Mouse (Mus musculus) MEL (cell line): ENCODE results near the gene Tprg. TPM values are rescaled to one million over a fixed set of nuclear protein-coding genes. Genes with fewer than 3 reads are reported as not detected.

Experiments
- DNase-seq: peaks from one replicate; pipeline ENCODE4 v3.0.0; 2011; ENCODE audit warnings: low read depth, low spot score
- H3K27ac ChIP-seq: 2 replicates; pipeline ENCODE4 v1.5.1; 2012; ENCODE audit warnings: low read depth, mild to moderate bottlenecking, control low read depth, low read length, moderate library complexity; ENCODE audit not compliant: control insufficient read depth
- H3K27me3 ChIP-seq, 2 experiments: fragments of 150-350 bp in 1 of 2; sonication (generic) in 1 of 2; 2 replicates each; pipeline ENCODE4 v1.6.1; 2012; ENCODE audit warnings: low read length in 2 of 2, mild to moderate bottlenecking in 2 of 2, improper control_type of control experiment in 1 of 2, moderate library complexity in 1 of 2; ENCODE audit not compliant: insufficient read depth in 2 of 2, control insufficient read depth in 1 of 2
- H3K36me3 ChIP-seq, 2 experiments: 2 replicates each; pipeline ENCODE4 v1.6.1; 2012 to 2014; ENCODE audit warnings: low read length in 2 of 2, improper control_type of control experiment in 1 of 2, inconsistent platforms in 1 of 2, mild to moderate bottlenecking in 1 of 2; ENCODE audit not compliant: insufficient read depth in 2 of 2, control insufficient read depth in 1 of 2
- H3K4me1 ChIP-seq, 2 experiments: fragments of 150-350 bp in 1 of 2; sonication (generic) in 1 of 2; 2 replicates each; pipeline ENCODE4 v1.6.1; 2012; ENCODE audit warnings: low read length in 2 of 2, improper control_type of control experiment in 1 of 2, mild to moderate bottlenecking in 1 of 2; ENCODE audit not compliant: insufficient read depth in 2 of 2, control insufficient read depth in 1 of 2
- H3K4me3 ChIP-seq, 2 experiments: fragments of 150-350 bp in 1 of 2; sonication (generic) in 1 of 2; 2 replicates each; pipeline ENCODE4 v1.5.1; 2012; ENCODE audit warnings: low read depth in 2 of 2, low read length in 2 of 2, mild to moderate bottlenecking in 2 of 2, moderate library complexity in 2 of 2, control low read depth in 1 of 2, improper control_type of control experiment in 1 of 2; ENCODE audit not compliant: control insufficient read depth in 1 of 2, insufficient read depth in 1 of 2
- H3K79me2 ChIP-seq: 2 replicates; pipeline ENCODE4 v1.6.1; 2012; ENCODE audit warnings: mild to moderate bottlenecking, low read length, moderate library complexity; ENCODE audit not compliant: control insufficient read depth, poor library complexity, insufficient read depth
- H3K9ac ChIP-seq: 2 replicates; pipeline ENCODE4 v1.6.1; 2012; ENCODE audit warnings: low read depth, mild to moderate bottlenecking, control low read depth, low read length, moderate library complexity; ENCODE audit not compliant: control insufficient read depth, poor library complexity, severe bottlenecking
- H3K9me3 ChIP-seq: fragments of 150-350 bp; sonication (generic); replicated peaks from 2 replicates; pipeline ENCODE4 v1.6.1; 2012; ENCODE audit warnings: mild to moderate bottlenecking, low read length, improper control_type of control experiment, moderate library complexity; ENCODE audit not compliant: insufficient read depth
- CHD1 ChIP-seq: IDR thresholded peaks from 2 replicates; pipeline ENCODE4 v1.6.1; 2012; ENCODE audit warnings: low read depth, mild to moderate bottlenecking, inconsistent platforms, low read length, improper control_type of control experiment
- CHD2 ChIP-seq: IDR thresholded peaks from 2 replicates; pipeline ENCODE4 v1.6.1; 2011; ENCODE audit warnings: low read length, improper control_type of control experiment
- E2F4 ChIP-seq: IDR thresholded peaks from 2 replicates; pipeline ENCODE4 v1.6.1; 2011; ENCODE audit warnings: low read depth, low read length, improper control_type of control experiment, borderline replicate concordance
- ELF1 ChIP-seq: IDR thresholded peaks from 2 replicates; pipeline ENCODE4 v1.6.1; 2014; ENCODE audit warnings: low read depth, mild to moderate bottlenecking, inconsistent platforms, low read length, improper control_type of control experiment, moderate library complexity
- ETS1 ChIP-seq: IDR thresholded peaks from 2 replicates; pipeline ENCODE4 v1.6.1; 2012; ENCODE audit warnings: low read depth, mild to moderate bottlenecking, inconsistent platforms, low read length, improper control_type of control experiment, moderate library complexity
- GABPA ChIP-seq: IDR thresholded peaks from 2 replicates; pipeline ENCODE4 v1.6.1; 2012; ENCODE audit warnings: low read depth, mild to moderate bottlenecking, inconsistent platforms, low read length, improper control_type of control experiment, moderate library complexity
- GATA1 ChIP-seq: IDR thresholded peaks from 2 replicates; pipeline ENCODE4 v1.6.1; 2011; ENCODE audit warnings: low read depth, low read length, improper control_type of control experiment
- JUND ChIP-seq: IDR thresholded peaks from 2 replicates; pipeline ENCODE4 v1.6.1; 2011; ENCODE audit warnings: low read depth, mild to moderate bottlenecking, improper control_type of control experiment, low read length
- KAT2A ChIP-seq: conservative IDR thresholded peaks from 2 replicates; pipeline ENCODE4 v1.6.1; 2012; ENCODE audit warnings: low read depth, low read length, improper control_type of control experiment, inconsistent platforms
- MAFK ChIP-seq: IDR thresholded peaks from 2 replicates; pipeline ENCODE4 v1.6.1; 2011; ENCODE audit warnings: low read depth, mild to moderate bottlenecking, low read length, improper control_type of control experiment, borderline replicate concordance
- MAX ChIP-seq: IDR thresholded peaks from 2 replicates; pipeline ENCODE4 v1.6.1; 2011; ENCODE audit warnings: low read length, improper control_type of control experiment
- MXI1 ChIP-seq: IDR thresholded peaks from 2 replicates; pipeline ENCODE4 v1.6.1; 2011; ENCODE audit warnings: mild to moderate bottlenecking, low read depth, low read length, improper control_type of control experiment
- NELFE ChIP-seq: IDR thresholded peaks from 2 replicates; pipeline ENCODE4 v1.6.1; 2011; ENCODE audit warnings: low read depth, low read length, improper control_type of control experiment
- NRF1 ChIP-seq: IDR thresholded peaks from 2 replicates; pipeline ENCODE4 v1.6.1; 2014; ENCODE audit warnings: low read depth, mild to moderate bottlenecking, inconsistent platforms, low read length, improper control_type of control experiment, moderate library complexity; ENCODE audit not compliant: poor library complexity, insufficient read depth, severe bottlenecking
- POLR2A ChIP-seq, 2 experiments: IDR thresholded peaks; 2 replicates each; pipeline ENCODE4 v1.6.1; 2011 to 2012; ENCODE audit warnings: low read length in 2 of 2, mild to moderate bottlenecking in 2 of 2, control low read depth in 1 of 2, improper control_type of control experiment in 1 of 2, low read depth in 1 of 2, moderate library complexity in 1 of 2; ENCODE audit not compliant: control insufficient read depth in 1 of 2, insufficient read depth in 1 of 2, poor library complexity in 1 of 2
- POLR2AphosphoS2 ChIP-seq: IDR thresholded peaks from 2 replicates; pipeline ENCODE4 v1.6.1; 2011; ENCODE audit warnings: low read length, improper control_type of control experiment
- RAD21 ChIP-seq: IDR thresholded peaks from 2 replicates; pipeline ENCODE4 v1.6.1; 2011; ENCODE audit warnings: mild to moderate bottlenecking, low read depth, low read length, improper control_type of control experiment
- SMC3 ChIP-seq: IDR thresholded peaks from 2 replicates; pipeline ENCODE4 v1.6.1; 2011; ENCODE audit warnings: low read depth, low read length, improper control_type of control experiment
- TBP ChIP-seq: IDR thresholded peaks from 2 replicates; pipeline ENCODE4 v1.8.0; 2011; ENCODE audit warnings: low read depth, low read length, improper control_type of control experiment
- TCF12 ChIP-seq: IDR thresholded peaks from 2 replicates; pipeline ENCODE4 v1.6.1; 2014; ENCODE audit warnings: low read depth, mild to moderate bottlenecking, inconsistent platforms, low read length, improper control_type of control experiment, moderate library complexity
- UBTF ChIP-seq: IDR thresholded peaks from 2 replicates; pipeline ENCODE4 v1.6.1; 2012; ENCODE audit warnings: low read depth, mild to moderate bottlenecking, inconsistent platforms, low read length, improper control_type of control experiment, moderate library complexity, borderline replicate concordance; ENCODE audit not compliant: insufficient read depth
- USF1 ChIP-seq: IDR thresholded peaks from 2 replicates; pipeline ENCODE4 v1.6.1; 2014; ENCODE audit warnings: low read depth, mild to moderate bottlenecking, inconsistent platforms, low read length, improper control_type of control experiment, moderate library complexity
- ZC3H11A ChIP-seq: IDR thresholded peaks from 2 replicates; pipeline ENCODE4 v1.6.1; 2012; ENCODE audit warnings: low read depth, mild to moderate bottlenecking, inconsistent platforms, low read length, improper control_type of control experiment
- ZKSCAN1 ChIP-seq: IDR thresholded peaks from 2 replicates; pipeline ENCODE4 v1.6.1; 2012; ENCODE audit warnings: low read depth, mild to moderate bottlenecking, inconsistent platforms, low read length, improper control_type of control experiment, moderate library complexity
- polyA plus RNA-seq, 2 experiments: library from polyadenylated mRNA; stranded (reverse) in 1 of 2; unstranded in 1 of 2; fragments of >175 nt in 1 of 2; fragments of >200 nt in 1 of 2; gene quantifications; 2 replicates each; pipeline versions ENCODE4 v1.2.1 to v1.2.4; 2012; ENCODE audit warnings: low replicate concordance in 2 of 2, low read depth in 1 of 2; ENCODE audit not compliant: insufficient read length in 2 of 2, insufficient read depth in 1 of 2, missing spikeins in 1 of 2
- total RNA-seq: library from RNA; depleted of rRNA; stranded (reverse); fragments of 300-350 nt; gene quantifications from 2 replicates; pipeline ENCODE4 v1.2.3, GENCODE M21; 2012

Tprg gene
- total and polyA plus RNA-seq, 3 experiments: not detected

DNA sequence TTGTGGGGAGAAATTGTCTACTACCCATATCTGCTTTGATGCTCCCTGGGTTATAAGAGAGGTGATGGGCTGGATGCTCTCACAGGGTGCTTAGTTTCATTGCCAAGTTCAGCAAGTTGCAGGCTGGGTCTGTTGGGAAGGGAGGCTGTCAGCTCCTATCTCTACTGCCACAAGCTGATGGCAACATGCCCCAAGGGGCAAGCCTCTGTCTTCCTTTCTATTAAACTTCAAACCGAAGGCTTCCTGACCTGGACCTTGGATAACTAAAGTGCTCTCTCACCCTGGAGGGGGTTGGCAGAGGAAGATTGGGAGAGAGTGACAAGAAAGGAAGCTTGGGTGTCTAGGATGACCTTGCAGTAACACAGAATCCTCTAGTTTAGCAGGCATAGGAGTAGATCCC, 108.1 kb downstream of the Tprg start:
- H3K27me3 ChIP-seq: no peaks in the 10 kb centered on the region
- no peaks in the 10 kb centered on the region for H3K9me3 ChIP-seq
- DNase-seq: no peak
- H3K36me3 ChIP-seq: no peaks in the 10 kb centered on the region
- no peak overlapping the region for H3K4me3 ChIP-seq
- TF ChIP-seq RAD21 (no peak), JUND (no peak), KAT2A (no peak), CHD2 (no peak)
- H3K9ac ChIP-seq: no peak overlapping the region
- H3K4me1 ChIP-seq: no peaks in the 10 kb centered on the region
- H3K27ac ChIP-seq: no peak overlapping the region
- no peaks in the 10 kb centered on the region for H3K79me2 ChIP-seq

DNA sequence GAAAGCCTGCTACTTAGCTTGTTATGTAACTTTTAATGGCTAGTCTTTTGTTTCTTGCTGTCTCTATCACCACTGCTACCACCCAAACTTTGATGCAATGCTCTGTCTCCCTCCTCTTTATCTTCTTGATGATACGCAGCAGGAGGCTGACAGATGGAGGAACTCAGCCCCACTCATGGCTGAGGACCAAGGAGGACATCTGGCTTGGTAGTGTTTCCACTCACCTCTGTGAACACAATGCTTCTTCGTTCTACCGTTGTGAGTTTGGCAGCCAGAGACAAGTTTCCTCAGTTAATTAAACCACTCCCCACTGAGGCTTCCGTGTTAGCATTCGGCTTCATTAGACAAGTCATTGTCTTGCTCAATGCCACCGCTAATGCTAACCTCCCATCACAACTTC, 117.5 kb downstream of the Tprg start:
- no peaks in the 10 kb centered on the region for H3K79me2 ChIP-seq
- H3K27me3 ChIP-seq: no peaks in the 10 kb centered on the region
- H3K9me3 ChIP-seq: no peaks in the 10 kb centered on the region
- H3K36me3 ChIP-seq: no peaks in the 10 kb centered on the region
- no peak overlapping the region for H3K4me3 ChIP-seq
- DNase-seq: no peak
- H3K27ac ChIP-seq: no peak overlapping the region
- H3K9ac ChIP-seq: no peak overlapping the region
- TF ChIP-seq TCF12 (no peak), ZKSCAN1 (no peak), UBTF (no peak), MXI1 (no peak), SMC3 (no peak), E2F4 (no peak), MAX (no peak), USF1 (no peak), NELFE (no peak), GABPA (no peak)
- no peaks in the 10 kb centered on the region for H3K4me1 ChIP-seq

DNA sequence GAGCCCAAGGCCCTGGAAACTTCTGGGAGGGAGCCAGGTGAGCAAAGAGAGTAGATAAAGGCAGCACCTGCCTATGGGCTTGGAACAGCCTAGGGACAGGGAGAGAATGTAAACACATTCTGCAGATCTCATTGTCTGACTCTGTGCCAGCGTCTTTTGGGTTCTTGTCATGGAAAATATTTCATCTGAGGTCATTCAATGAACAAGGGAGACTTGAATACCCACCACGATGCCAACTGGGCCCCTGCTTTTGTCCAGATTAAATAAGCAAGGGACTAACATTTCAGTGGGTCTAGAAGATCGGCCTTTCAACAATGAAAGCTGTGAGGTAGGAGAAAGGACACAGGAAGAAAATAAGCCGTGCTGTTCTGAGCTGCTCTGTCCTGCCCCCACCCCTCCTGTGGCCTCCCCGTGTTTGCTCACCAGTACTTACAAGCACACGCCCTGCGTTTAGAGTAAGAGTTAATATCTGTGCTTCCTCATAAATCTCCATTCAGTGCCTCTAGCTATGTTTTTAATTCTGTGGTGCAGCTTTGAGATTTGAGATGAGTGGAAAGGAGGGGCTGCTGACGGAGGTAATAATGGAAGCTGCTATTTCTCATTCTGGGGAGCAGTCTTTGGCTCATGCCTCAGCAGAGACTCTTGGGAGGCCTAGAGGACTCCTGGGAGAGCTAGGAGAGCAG, 120.7 kb downstream of the Tprg start:
- TF ChIP-seq POLR2A (IDR thresholded peaks at IDR 0.05; ENCODE audit: control insufficient read depth in 1 of 2, insufficient read depth in 1 of 2, low read depth in 1 of 2, low read length in 2 of 2, poor library complexity in 1 of 2) (no peak), TBP (no peak), ZC3H11A (no peak), KAT2A (no peak), MAX (no peak), USF1 (no peak), GABPA (no peak), CHD1 (no peak), ELF1 (no peak), MAFK (no peak), POLR2AphosphoS2 (no peak), NRF1 (no peak), GATA1 (no peak), ETS1 (no peak), E2F4 (no peak), SMC3 (no peak)
- no peaks in the 10 kb centered on the region for H3K9me3 ChIP-seq
- no peak overlapping the region for H3K4me3 ChIP-seq
- no peaks in the 10 kb centered on the region for H3K36me3 ChIP-seq
- no peaks in the 10 kb centered on the region for H3K4me1 ChIP-seq
- DNase-seq: no peak
- H3K9ac ChIP-seq: no peak overlapping the region
- H3K27ac ChIP-seq: no peak overlapping the region
- no peaks in the 10 kb centered on the region for H3K79me2 ChIP-seq
- no peaks in the 10 kb centered on the region for H3K27me3 ChIP-seq
